Mouse (Mus musculus) midbrain, embryonic 16.5 days (tissue): ENCODE results near the gene Pot1b. TPM values are rescaled to one million over a fixed set of nuclear protein-coding genes. Genes with fewer than 3 reads are reported as not detected.

Experiments used
- ATAC-seq: fragments of 200-750 bp; cut with Nextera tagmentation; 2 replicates; pipeline ENCODE4 v1.8.0; 2017; ENCODE audit warnings: moderate TSS enrichment
- H3K27ac ChIP-seq: fragments of 300-500 bp; sonication (generic); 2 replicates; pipeline ENCODE4 v1.5.1; 2014; ENCODE audit warnings: mild to moderate bottlenecking, low read length, mixed read lengths
- H3K27me3 ChIP-seq: fragments of 300-500 bp; sonication (generic); 2 replicates; pipeline ENCODE4 v1.6.1; 2014; ENCODE audit warnings: low read depth, low read length, mixed read lengths; ENCODE audit not compliant: control insufficient read depth, insufficient read depth
- H3K36me3 ChIP-seq: fragments of 300-500 bp; sonication (generic); 2 replicates; pipeline ENCODE4 v1.6.1; 2014; ENCODE audit warnings: mild to moderate bottlenecking, low read length, moderate library complexity, mixed read lengths; ENCODE audit not compliant: control insufficient read depth, insufficient read depth
- H3K4me1 ChIP-seq: fragments of 300-500 bp; sonication (generic); 2 replicates; pipeline ENCODE4 v1.6.1; 2014; ENCODE audit warnings: mild to moderate bottlenecking, low read length, mixed read lengths; ENCODE audit not compliant: control insufficient read depth, insufficient read depth
- H3K4me2 ChIP-seq: fragments of 300-500 bp; sonication (generic); 2 replicates; pipeline ENCODE4 v1.6.1; 2014; ENCODE audit warnings: mild to moderate bottlenecking, low read length, mixed read lengths
- H3K4me3 ChIP-seq: fragments of 300-500 bp; sonication (generic); 2 replicates; pipeline ENCODE4 v1.5.1; 2014; ENCODE audit warnings: low read depth, mild to moderate bottlenecking, low read length, moderate library complexity, mixed read lengths
- H3K9ac ChIP-seq: fragments of 300-500 bp; sonication (generic); 2 replicates; pipeline ENCODE4 v1.6.1; 2014; ENCODE audit warnings: low read depth, low read length, mixed read lengths
- H3K9me3 ChIP-seq: fragments of 300-500 bp; sonication (generic); replicated peaks from 2 replicates; pipeline ENCODE4 v1.6.1; 2014; ENCODE audit warnings: mild to moderate bottlenecking, low read length, mixed read lengths; ENCODE audit not compliant: control insufficient read depth, poor library complexity, severe bottlenecking
- WGBS: fragments of 180-500 bp; shearing (Covaris S2); extraction: QIAGEN DNeasy Blood & Tissue Kit; methylation state at CpG from one replicate; pipeline ENCODE4 v1.1.7; 2014; 5-methylcytosine and 5-hydroxymethylcytosine counted together
- polyA plus RNA-seq: library from polyadenylated mRNA; unstranded; fragments of >200 nt; fragmentation: Nextera tagmentation; extraction: Ambion mirVana; gene quantifications from 2 replicates; pipeline ENCODE4 v1.2.1, GENCODE M21; 2015

Gene Pot1b
- polyA plus RNA-seq, 1 experiment from 2014 or later = 6.7 TPM

DNA sequence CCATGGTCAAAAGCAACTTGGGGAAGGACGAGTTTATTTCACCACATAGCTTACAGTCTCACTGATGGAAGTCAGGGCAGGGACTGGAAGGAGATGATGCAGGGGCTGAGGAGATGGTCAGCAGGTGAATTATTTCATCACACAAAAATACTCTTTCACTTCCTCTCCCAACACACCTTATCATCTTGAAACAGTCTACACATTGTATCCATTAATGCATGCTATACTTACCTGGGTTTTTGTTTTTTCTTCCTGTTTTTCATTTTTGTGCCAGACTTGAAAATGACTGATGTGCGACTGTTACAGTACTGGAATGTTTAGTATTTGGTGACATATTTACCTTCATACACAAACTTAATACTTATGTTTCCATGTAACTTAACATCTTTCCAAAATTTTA is 13.0 kb downstream of the Pot1b start:
- Histone ChIP-seq H3K27me3 (no peaks in the 10 kb centered on the region), H3K9ac (no peak overlapping the region), H3K27ac (no peak overlapping the region), H3K9me3 (no peaks in the 10 kb centered on the region), H3K36me3 (peaks cover 5% of the 10 kb centered on the region), H3K4me1 (no peaks in the 10 kb centered on the region), H3K4me2 (no peak overlapping the region), H3K4me3 (no peak overlapping the region)
- ATAC-seq = no peak
- 91% methylated on average over 2 of the region's 2 CpGs for WGBS

DNA sequence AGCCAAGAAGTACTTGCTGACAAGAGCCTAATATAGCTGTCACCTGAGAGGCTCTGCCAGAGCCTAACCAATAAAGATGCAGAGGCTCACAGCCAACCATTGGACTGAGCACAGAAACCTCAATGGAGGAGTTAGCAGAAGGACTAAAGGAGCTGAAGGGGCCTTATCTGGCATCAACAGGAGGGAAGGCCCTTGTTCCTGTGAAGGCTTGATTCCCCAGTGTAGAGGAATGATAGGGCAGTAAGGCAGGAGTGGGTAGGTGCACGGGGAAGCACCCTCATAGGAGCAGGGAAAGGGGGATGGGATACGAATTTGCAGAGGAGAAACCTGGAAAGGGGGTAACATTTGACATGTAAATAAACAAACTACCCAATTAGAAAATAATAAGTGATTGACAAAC is 51.3 kb downstream of the Pot1b start:
- no peak overlapping the region for H3K9ac ChIP-seq
- no peak overlapping the region for H3K27ac ChIP-seq
- no peaks in the 10 kb centered on the region for H3K27me3 ChIP-seq
- H3K36me3 ChIP-seq = peaks cover 6% of the 10 kb centered on the region
- H3K4me2 ChIP-seq = no peak overlapping the region
- 93% methylated on average over 2 of the region's 2 CpGs for whole genome bisulfite sequencing
- ATAC-seq = no peak
- no peaks in the 10 kb centered on the region for H3K4me1 ChIP-seq
- H3K9me3 ChIP-seq = no peaks in the 10 kb centered on the region
- H3K4me3 ChIP-seq = no peak overlapping the region

DNA sequence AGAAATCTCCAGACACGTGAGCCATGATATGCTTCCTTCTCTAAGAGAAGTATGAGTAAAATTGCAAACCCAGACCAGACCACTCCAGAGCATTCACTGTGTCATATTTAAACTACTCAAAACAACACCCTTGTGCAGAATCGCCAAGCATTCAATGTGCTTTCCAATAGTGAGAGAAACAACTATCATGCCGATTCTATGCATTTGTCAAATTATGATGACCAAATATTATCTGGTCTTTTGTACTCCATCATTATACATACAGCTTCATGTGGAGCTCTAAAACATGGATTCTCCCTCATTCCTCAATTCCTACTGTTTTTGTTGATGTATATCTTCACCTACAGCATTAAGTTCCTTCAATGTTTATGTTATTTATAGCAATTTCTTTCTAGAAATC is 87.3 kb downstream of the Pot1b start, which contains the start of gene Vmn2r118:
Gene Vmn2r118, minus strand, starts transcription at position 101 of the 400 bp plus-strand sequence.
- Histone ChIP-seq H3K36me3 (no peaks in the 10 kb centered on the region), H3K9me3 (no peaks in the 10 kb centered on the region), H3K27ac (no peak within 1 kb of the TSS), H3K4me3 (no peak within 1 kb of the TSS), H3K4me1 (no peaks in the 10 kb centered on the region), H3K9ac (no peak within 1 kb of the TSS), H3K27me3 (no peaks in the 10 kb centered on the region), H3K4me2 (no peak within 1 kb of the TSS)
- WGBS = 87% methylated on average over 3 of the region's 3 CpGs
- no peak for ATAC-seq

Other genes starting within 250 kb of the Pot1b start
- gene Vmn2r118, start 87.4 kb downstream of the Pot1b start, polyA plus RNA-seq = 0.04 and 0.05 TPM in 2 replicates
- gene Adgre4, start 37.4 kb upstream of the Pot1b start, polyA plus RNA-seq = 0.09 and 0.21 TPM in 2 replicates
- 12.8 and 14.8 TPM in 2 replicates for gene Zfp119a, start 166.3 kb upstream of the Pot1b start, polyA plus RNA-seq
- gene Zfp959, start 179.5 kb upstream of the Pot1b start, polyA plus RNA-seq = 14.1 and 15.6 TPM in 2 replicates
- gene Zfp119b, start 236.9 kb upstream of the Pot1b start, polyA plus RNA-seq = 10.1 and 11.2 TPM in 2 replicates
- gene Ebi3, start 240.0 kb upstream of the Pot1b start, polyA plus RNA-seq = 6.0 and 7.1 TPM in 2 replicates
- 21.2 and 24.6 TPM in 2 replicates for gene Yju2, start 246.5 kb upstream of the Pot1b start, polyA plus RNA-seq